Mouse (Mus musculus) B cell, adult 67 days (primary cell): ENCODE measurements around the gene Speer4f1. TPM values are rescaled to one million over a fixed set of nuclear protein-coding genes. Genes with fewer than 3 reads are reported as not detected.

Experiments
- total RNA-seq, 2 experiments: library from RNA; stranded (reverse); gene quantifications; 4 replicates each; pipeline ENCODE4 v1.2.4; 2023

The Speer4f1 gene
- total RNA-seq: not detected

DNA sequence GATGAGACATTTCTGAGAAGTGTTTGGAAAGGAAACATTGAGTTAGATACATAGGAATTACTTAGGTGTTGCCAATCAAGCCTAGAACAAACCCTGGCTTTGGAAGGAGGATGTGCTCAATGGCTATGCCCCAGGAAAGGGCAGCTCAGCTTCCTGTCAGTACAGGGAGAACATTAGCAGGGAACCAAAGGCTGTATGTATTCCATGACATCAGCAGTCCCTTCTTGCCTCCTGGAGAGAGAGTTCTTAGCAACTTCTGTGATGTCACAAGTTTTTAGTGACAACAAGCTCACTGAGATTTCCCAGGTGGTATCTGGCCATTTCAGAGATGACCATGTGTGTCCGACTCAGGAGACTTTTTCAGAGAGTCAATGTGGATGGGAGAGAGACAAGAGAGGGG, at the start of gene Speer4f1:
Speer4f1 (plus strand) TSS at position 301 of the 400 bp plus-strand sequence.

Other genes starting within 250 kb of the Speer4f1 start
- not detected for gene Speer4f2, start 102.9 kb upstream of the Speer4f1 start, total RNA-seq
- not detected for gene Sema3c, start 98.2 kb downstream of the Speer4f1 start, total RNA-seq